Mouse (Mus musculus) liver, embryonic 14.5 days (tissue): ENCODE measurements around the gene Zbed4.

ENCODE experiments used
- CTCF ChIP-seq: IDR thresholded peaks from 2 replicates; pipeline ENCODE4 v1.5.1; 2016; ENCODE audit warnings: antibody characterized with exemption, low read depth, control low read depth
- EP300 ChIP-seq: IDR thresholded peaks from 2 replicates; pipeline ENCODE4 v1.6.1; 2016; ENCODE audit warnings: antibody characterized with exemption, low read depth

- no peak for TF ChIP-seq CTCF
- no peak for TF ChIP-seq EP300
Observed at GRCm38 (mm10) chr15:88745347-88745746, 6.1 kb upstream of the Zbed4 start.
